Mouse (Mus musculus): Measurements from ENCODE around the gene Aph1b. TPM values are rescaled to one million over a fixed set of nuclear protein-coding genes. Genes with fewer than 3 reads are reported as not detected.

The Aph1b gene
- polyA plus RNA-seq, 1 experiment from 2014 or later = 10.1 TPM

DNA sequence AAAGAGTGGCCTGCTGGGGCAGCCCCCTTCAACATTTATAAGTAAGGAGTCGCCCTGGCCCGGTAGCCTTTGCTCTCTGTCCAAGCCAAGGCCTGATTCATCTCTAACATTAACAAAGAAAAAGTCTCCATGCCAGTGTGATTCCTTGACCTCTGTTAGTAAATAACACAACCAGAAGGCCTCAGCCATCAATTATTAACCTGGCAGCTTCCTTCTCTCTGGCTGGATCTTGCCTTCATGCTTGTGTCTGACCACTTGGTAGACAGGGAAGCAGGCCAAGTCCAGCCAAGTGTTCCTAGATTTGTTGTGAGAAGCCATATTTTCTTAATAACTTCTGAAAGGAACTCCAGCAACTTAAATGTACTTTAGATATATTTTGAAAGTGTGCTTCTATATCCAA, 58.7 kb downstream of the Aph1b start:
- Histone ChIP-seq H3K4me3 (no peak overlapping the region), H3K27me3 (no peaks in the 10 kb centered on the region), H3K4me2 (no peak overlapping the region), H3K36me3 (no peaks in the 10 kb centered on the region), H3K9me3 (no peaks in the 10 kb centered on the region), H3K9ac (no peak overlapping the region), H3K27ac (no peak overlapping the region), H3K4me1 (peaks cover 18% of the 10 kb centered on the region)
- WGBS = 93% methylated on average over 2 of the region's 2 CpGs
- no peak for ATAC-seq (ENCODE audit: insufficient number of reproducible peaks, insufficient read depth, low FRiP score, low TSS enrichment, low read depth)

DNA sequence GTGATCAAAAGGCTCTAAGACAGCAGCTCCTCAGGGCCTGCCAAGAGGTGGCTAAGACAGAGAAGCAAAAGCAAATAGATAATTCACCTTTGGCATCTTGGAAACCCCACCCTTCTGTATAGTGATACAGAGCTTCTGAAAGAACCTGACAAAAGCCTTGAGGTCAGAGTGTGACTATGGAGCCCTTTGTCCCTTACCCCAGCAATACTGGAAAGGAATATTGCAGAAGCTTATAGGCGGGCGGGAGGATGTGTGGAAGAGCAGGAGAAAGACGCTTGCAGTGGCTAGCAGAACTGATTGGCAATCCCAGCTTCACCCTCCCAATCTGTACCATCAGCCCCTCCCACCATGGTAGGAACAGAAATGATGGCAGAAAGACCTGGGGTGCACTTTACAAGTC, 59.3 kb downstream of the Aph1b start:
- no peak overlapping the region for H3K9ac ChIP-seq
- peaks cover 22% of the 10 kb centered on the region for H3K4me1 ChIP-seq
- ATAC-seq (ENCODE audit: insufficient number of reproducible peaks, insufficient read depth, low FRiP score, low TSS enrichment, low read depth) = no peak
- no peak overlapping the region for H3K27ac ChIP-seq
- H3K9me3 ChIP-seq = no peaks in the 10 kb centered on the region
- H3K4me2 ChIP-seq = no peak overlapping the region
- no peaks in the 10 kb centered on the region for H3K27me3 ChIP-seq
- no peak overlapping the region for H3K4me3 ChIP-seq
- H3K36me3 ChIP-seq = no peaks in the 10 kb centered on the region
- 83% methylated on average over 3 of the region's 3 CpGs for WGBS

DNA sequence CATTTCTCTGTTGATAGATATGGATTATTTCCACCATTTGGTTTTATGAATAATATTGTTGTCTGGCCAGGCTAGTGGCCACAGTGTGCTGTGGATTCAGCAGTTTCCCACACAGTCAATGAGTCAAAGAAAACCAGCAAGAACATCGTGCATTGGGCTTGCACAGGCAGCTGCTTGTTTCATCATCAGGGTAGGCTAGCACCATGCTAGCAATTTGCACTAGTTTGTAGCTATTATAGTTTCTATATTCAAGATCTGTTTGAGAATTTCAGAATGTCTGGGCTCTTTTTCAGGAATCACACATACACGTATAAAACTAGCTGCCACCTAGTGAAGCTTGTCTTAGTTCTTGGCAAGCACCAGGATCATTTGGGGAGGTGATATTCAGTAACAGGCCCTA, 60.2 kb downstream of the Aph1b start:
- Histone ChIP-seq H3K27ac (no peak overlapping the region), H3K4me1 (peaks cover 23% of the 10 kb centered on the region), H3K27me3 (no peaks in the 10 kb centered on the region), H3K9ac (no peak overlapping the region), H3K9me3 (no peaks in the 10 kb centered on the region), H3K36me3 (no peaks in the 10 kb centered on the region), H3K4me2 (no peak overlapping the region), H3K4me3 (no peak overlapping the region)
- 83% methylated on average over 2 of the region's 2 CpGs for WGBS
- ATAC-seq (ENCODE audit: insufficient number of reproducible peaks, insufficient read depth, low FRiP score, low TSS enrichment, low read depth) = no peak

DNA sequence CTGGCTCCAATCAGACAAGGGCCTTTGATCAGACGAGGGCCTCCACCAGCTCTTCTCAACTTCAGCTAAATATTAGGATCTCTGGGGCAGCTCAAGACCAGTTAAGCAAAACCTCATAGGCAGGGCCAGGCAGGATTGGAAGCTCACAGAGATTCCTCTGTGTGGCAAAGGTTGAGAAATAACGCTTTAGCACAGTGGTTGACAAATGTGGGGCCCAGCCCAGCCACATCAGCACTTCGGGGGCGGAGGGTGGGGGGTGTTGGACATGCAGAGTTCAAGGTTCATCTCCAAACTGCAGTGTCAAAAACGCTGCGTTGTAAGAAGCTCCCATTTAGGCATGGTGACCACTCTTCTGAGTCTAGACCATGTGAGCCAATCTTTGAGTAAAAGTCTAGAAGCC, 60.7 kb downstream of the Aph1b start:
- Histone ChIP-seq H3K9me3 (no peaks in the 10 kb centered on the region), H3K4me1 (peaks cover 22% of the 10 kb centered on the region), H3K27me3 (no peaks in the 10 kb centered on the region), H3K4me2 (no peak overlapping the region), H3K36me3 (no peaks in the 10 kb centered on the region), H3K27ac (no peak overlapping the region), H3K4me3 (no peak overlapping the region), H3K9ac (no peak overlapping the region)
- WGBS = 87% methylated on average over 6 of the region's 6 CpGs
- ATAC-seq (ENCODE audit: insufficient number of reproducible peaks, insufficient read depth, low FRiP score, low TSS enrichment, low read depth) = no peak

DNA sequence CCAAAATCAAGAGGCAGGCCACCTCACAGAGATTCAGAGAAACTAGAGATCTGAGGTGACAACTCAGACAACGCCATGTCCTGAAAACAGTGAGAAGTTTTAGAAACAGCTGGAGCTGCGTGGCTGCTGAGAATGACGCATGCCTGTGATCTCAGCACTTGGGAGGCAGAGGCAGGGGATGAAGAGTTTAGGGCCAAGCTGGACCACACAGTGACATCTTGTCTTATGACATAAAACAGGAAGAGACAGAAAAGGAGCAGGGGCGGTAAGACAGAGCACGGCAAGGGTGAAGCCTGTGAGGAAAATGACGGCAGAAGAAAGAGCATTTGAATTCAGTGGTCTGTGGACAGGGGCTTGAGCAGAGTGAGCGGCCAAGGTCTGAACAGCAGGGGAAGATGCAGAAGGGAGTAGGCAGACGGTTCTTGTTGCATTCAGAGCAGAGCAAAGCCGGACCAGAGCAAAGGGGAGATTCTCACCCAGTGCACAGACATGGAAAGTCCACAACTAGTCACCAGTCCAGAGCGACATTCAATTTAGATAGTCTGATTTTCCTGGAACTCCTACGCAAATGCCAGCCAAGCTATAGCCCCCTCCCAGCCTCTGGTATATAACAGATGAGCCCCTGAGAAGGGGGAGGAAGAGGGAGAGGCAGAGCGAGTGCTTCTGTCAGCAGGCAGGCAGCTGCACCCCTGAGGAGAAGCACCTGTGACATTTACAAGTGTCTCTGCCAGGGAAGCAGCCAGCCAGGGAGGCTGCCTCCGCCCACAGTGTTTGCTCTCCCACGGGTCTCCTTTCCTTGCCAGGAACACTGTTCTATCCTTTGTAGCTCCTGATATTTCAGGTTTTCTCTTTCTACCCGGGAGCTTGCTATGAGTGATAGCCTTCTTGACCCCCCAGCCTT, 62.2 kb downstream of the Aph1b start:
- Histone ChIP-seq H3K4me1 (peaks cover 20% of the 10 kb centered on the region), H3K9me3 (no peaks in the 10 kb centered on the region), H3K4me2 (no peak overlapping the region), H3K9ac (no peak overlapping the region), H3K27me3 (no peaks in the 10 kb centered on the region), H3K27ac (0 out of 2 replicates have a peak overlapping the region, but pooled peaks have one; percentile 48), H3K36me3 (no peaks in the 10 kb centered on the region), H3K4me3 (no peak overlapping the region)
- no peak for ATAC-seq (ENCODE audit: insufficient number of reproducible peaks, insufficient read depth, low FRiP score, low TSS enrichment, low read depth)
- WGBS = 55% methylated on average over 15 of the region's 15 CpGs

DNA sequence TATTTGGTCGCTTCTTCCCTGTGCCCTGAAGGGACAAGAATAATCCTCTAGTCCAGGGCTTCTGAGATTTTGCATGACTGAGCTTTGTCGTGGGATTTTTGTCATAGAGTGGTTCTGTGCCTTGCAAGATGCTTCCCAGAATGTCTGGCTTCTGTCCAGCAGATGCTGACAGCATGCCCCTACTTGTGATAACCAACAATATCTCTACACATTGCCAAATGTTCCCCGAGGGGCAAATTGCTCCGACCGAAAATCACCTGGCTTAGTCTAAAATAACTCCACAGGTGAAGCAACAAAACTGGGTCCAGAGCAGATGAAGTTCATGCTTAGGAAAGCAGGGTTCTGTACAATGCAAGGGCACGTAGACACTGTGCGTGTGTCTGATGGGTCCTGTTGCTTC, 64.0 kb downstream of the Aph1b start:
- Histone ChIP-seq H3K27me3 (no peaks in the 10 kb centered on the region), H3K9me3 (no peaks in the 10 kb centered on the region), H3K4me3 (no peak overlapping the region), H3K27ac (0 out of 2 replicates have a peak overlapping the region, but pooled peaks have one; percentile 24), H3K36me3 (no peaks in the 10 kb centered on the region), H3K4me2 (no peak overlapping the region), H3K9ac (no peak overlapping the region), H3K4me1 (peaks cover 31% of the 10 kb centered on the region)
- 71% methylated on average over 7 of the region's 7 CpGs for WGBS
- no peak for ATAC-seq (ENCODE audit: insufficient number of reproducible peaks, insufficient read depth, low FRiP score, low TSS enrichment, low read depth)

DNA sequence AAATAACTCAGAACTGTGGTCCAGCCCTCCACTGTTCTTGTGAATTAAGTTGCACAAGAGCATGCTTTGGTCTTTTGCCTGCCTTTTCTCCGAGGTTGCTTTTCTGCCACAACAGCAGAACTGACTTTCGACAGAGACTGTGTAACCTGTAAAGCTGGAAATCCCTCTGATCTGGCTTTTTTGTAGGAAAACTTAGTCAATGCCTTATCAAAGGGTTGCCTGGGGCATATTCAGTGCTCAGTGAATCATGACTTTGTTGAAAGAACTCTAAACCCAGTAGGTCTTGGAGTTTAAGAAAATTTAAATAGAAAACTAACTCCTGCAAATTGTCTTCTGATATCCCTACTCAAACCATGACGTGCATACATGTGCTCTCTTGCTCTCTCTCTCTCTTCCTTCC, 64.7 kb downstream of the Aph1b start:
- ATAC-seq (ENCODE audit: insufficient number of reproducible peaks, insufficient read depth, low FRiP score, low TSS enrichment, low read depth) = no peak
- Histone ChIP-seq H3K27ac (no peak overlapping the region), H3K9me3 (no peaks in the 10 kb centered on the region), H3K4me1 (peaks cover 38% of the 10 kb centered on the region), H3K4me2 (no peak overlapping the region), H3K4me3 (no peak overlapping the region), H3K36me3 (no peaks in the 10 kb centered on the region), H3K27me3 (no peaks in the 10 kb centered on the region), H3K9ac (no peak overlapping the region)
- 41% methylated on average over 3 of the region's 3 CpGs for WGBS

DNA sequence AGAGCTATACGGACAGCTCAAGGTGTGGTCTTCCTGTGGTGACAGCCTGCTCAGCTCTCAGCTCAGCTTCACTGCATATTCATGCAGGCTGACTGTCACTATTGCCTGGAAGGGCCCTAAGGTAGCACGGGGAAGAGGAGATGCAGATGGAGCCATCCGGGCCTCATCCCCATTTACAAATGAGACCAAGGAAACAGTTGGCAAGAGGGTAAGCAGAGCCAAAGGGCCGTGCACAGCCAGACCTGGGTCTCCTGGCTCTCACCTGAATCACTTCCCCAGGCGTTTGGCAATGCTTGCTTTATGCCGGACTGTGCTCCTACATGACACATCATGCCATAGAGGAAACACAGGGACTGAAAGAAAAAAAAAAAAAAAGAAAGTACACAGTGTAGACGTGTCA, 68.0 kb downstream of the Aph1b start:
- no peak overlapping the region for H3K4me2 ChIP-seq
- H3K36me3 ChIP-seq = no peaks in the 10 kb centered on the region
- no peak overlapping the region for H3K27ac ChIP-seq
- H3K9me3 ChIP-seq = no peaks in the 10 kb centered on the region
- H3K4me3 ChIP-seq = no peak overlapping the region
- ATAC-seq (ENCODE audit: insufficient number of reproducible peaks, insufficient read depth, low FRiP score, low TSS enrichment, low read depth) = no peak
- H3K9ac ChIP-seq = no peak overlapping the region
- peaks cover 43% of the 10 kb centered on the region for H3K4me1 ChIP-seq
- no peaks in the 10 kb centered on the region for H3K27me3 ChIP-seq
- WGBS = 71% methylated on average over 7 of the region's 7 CpGs

DNA sequence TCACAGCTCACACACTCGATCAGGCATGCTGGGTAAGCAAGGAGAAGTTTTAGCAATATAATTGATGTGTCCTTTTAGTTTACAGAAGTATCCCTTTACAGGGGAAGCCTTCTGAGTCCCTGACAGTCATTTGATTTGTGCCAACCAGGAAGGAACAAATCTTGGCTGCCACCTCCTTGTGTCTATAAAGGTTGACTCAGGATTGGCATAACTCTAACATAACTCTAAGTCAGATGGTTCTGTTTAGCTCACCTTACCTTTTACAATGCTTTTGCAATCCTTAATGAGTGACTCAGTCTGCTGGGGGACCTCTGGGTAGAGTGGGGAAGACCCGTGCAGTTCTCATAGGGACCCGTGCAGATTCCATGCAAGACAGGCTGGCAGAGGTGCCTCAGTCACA, 69.7 kb downstream of the Aph1b start:
- Histone ChIP-seq H3K4me3 (no peak overlapping the region), H3K9ac (no peak overlapping the region), H3K27ac (0 out of 2 replicates have a peak overlapping the region, but pooled peaks have one; percentile 19), H3K4me2 (no peak overlapping the region), H3K36me3 (no peaks in the 10 kb centered on the region), H3K9me3 (no peaks in the 10 kb centered on the region), H3K27me3 (no peaks in the 10 kb centered on the region), H3K4me1 (peaks cover 44% of the 10 kb centered on the region)
- ATAC-seq (ENCODE audit: insufficient number of reproducible peaks, insufficient read depth, low FRiP score, low TSS enrichment, low read depth) = no peak
- WGBS = 64% methylated on average over 3 of the region's 3 CpGs

Other genes starting within 250 kb of the Aph1b start
- gene Usp3, start 202.3 kb downstream of the Aph1b start, polyA plus RNA-seq (2015; fragmentation: Nextera tagmentation; extraction: Ambion mirVana) = 75.2 and 92.2 TPM in 2 replicates
- 18.6 and 19.8 TPM in 2 replicates for gene Car12, start 81.8 kb downstream of the Aph1b start, polyA plus RNA-seq (2015; fragmentation: Nextera tagmentation; extraction: Ambion mirVana)
- gene Gm10647, start 1.5 kb upstream of the Aph1b start, polyA plus RNA-seq (2015; fragmentation: Nextera tagmentation; extraction: Ambion mirVana) = 0.96 and 1.3 TPM in 2 replicates
- 2.7 and 3.9 TPM in 2 replicates for gene Aph1c, start 39.2 kb upstream of the Aph1b start, polyA plus RNA-seq (2015; fragmentation: Nextera tagmentation; extraction: Ambion mirVana)
- 20.6 and 26.0 TPM in 2 replicates for gene Rab8b, start 124.2 kb upstream of the Aph1b start, polyA plus RNA-seq (2015; fragmentation: Nextera tagmentation; extraction: Ambion mirVana)
- 725 and 760 TPM in 2 replicates for gene Rps27l, start 150.6 kb upstream of the Aph1b start, polyA plus RNA-seq (2015; fragmentation: Nextera tagmentation; extraction: Ambion mirVana)
- 9.1 and 9.3 TPM in 2 replicates for gene Lactb, start 180.0 kb upstream of the Aph1b start, polyA plus RNA-seq (2015; fragmentation: Nextera tagmentation; extraction: Ambion mirVana)

All from embryonic facial prominence, embryonic 13.5 days (tissue).